Mouse (Mus musculus) common myeloid progenitor, adult 5-6 weeks (primary cell): ENCODE measurements at regions not wholly inside any gene's neighbourhood (a gene's known extent, or its start where the extent isn't known, plus 50 kb on each side); places are given as distances from the start of the nearest gene placed in this dataset.
"Not testable (repeated sequence)": the region's sequence is repeated elsewhere in the genome, so short reads cannot be mapped to it uniquely, and the experiment has no call there.

Source experiments
- ATAC-seq: replicated peaks from 2 replicates; pipeline ENCODE4 v1.8.0; 2016; ENCODE audit warnings: low read depth, mild to moderate bottlenecking, moderate TSS enrichment, inconsistent platforms; ENCODE audit not compliant: poor library complexity, severe bottlenecking

DNA sequence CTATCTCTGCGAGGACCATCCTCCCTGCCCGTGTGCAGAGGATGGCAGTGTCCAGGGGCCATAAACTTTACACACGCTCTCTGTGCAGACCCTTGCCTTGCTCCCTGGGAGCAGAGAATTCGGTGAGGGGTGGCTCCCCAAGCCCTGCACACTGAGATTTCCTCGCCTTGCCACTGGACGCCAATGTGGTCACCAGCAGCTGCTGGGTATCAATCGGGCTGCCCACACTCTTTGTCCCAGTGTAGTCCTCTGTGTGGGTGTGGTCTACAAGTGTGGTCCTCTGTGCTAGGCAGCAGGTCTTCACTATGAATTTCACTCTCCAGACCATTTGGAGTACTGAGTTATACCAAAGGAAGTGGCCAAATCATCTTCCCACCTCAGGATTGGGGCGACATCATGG, 274.3 kb downstream of the Gadd45g start:
- no peak for ATAC-seq

DNA sequence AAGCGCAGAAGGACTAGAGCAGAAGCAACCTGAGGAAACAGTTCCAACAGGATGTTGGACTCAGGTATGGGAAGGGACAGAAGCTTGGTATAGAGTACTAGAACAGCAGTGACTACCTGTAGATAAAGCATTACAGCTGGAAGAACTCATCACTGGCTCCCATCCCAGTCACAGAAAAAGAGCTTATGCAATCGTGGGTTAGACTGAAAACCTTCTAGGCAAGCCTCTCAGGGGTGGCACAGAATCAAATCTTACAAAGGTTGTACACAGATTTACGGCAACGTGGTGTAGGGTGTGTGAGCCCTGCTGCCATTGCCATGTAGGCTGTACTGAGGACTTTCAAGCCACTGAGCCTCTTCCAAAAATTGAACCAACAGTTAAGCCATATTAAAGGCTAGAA, 278.6 kb downstream of the Gadd45g start:
- no peak for ATAC-seq

DNA sequence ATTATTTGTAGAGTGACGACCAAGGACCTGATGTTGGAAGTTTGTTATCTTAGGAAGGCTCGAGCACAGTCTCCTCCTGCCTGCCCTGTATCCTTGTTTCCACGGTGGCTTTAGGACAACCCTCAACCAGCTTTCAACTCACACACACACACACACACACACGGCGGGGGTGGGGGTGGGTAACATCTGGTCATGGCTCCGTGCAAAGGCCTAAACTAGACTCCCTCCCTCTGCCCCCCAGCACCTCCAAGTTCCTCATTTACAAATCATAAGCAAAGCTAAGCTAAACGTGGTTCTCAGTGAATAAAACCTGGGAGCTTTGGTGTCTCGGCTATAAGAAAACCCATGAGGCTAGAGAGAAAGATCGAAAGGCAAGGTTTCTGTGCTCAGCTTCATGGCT, 281.3 kb downstream of the Gadd45g start:
- peak; percentile 45; the same call in 1 of the 2 replicates for ATAC-seq

DNA sequence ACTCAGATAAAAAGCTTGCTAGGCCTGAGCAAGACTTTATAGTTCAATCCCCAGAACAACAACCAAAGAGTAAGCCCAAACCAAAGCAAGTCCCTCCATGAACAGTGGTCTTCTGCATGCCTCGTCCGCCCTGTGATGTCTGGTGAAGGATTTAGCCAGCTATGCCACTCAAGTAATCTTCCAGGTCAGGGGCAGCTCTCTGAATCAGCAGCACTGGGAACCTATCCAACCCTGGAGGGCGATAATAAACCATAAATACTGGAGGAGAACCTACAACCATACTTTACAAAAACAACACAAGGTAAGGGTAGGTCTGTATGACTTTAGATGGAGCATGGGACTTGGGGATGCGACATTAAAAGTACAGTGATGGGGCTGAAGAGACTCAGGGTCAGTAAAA, 283.0 kb downstream of the Gadd45g start:
- no peak for ATAC-seq

DNA sequence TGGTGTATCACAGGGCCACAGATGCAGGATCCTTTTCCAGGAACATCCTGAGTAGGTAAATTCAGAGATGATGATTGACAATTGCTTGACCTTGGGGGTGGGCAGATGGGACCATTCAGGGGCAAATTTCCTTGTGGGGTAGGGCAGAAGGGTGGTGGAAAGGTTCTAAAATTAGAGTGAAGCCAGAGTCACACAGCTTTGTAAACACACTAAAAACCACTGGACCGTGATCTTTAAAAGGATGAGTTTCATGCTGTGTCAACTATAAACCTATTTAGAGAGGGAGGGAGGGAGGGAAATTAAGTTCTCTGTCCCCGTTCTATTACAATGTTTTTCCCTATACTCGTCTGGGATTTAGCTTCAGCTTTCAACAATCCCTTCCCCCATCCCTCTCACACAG, 286.7 kb downstream of the Gadd45g start:
- ATAC-seq: no peak

DNA sequence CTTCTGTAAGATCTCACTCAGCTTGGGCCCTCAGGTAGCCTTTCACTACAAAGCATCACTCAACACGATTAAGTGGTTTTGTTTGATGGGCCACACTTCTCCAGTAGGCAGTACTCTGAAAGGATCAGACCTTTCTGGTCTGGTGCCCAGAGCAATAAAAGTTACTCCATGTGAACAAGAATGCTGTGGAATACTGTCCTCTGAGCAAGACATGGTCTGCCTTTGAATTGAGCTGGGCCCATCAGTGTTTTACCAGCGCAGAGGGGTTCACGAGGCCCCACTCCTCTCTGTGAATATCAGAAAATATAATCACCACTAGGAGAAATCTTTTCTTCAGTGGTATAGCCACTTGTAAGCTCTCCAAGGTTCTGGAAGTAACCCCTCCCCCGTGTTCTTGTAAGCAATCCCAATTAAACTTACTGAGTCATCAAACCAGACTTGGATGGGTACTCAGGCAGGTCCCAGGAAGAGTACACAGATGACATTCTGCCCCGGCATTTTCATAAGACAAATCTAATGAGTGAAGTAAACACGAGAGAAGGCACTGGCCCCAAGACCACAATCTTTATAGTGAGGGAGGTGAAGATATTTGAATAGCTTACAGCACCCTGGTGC, 292.0 kb downstream of the Gadd45g start:
- ATAC-seq: no peak

DNA sequence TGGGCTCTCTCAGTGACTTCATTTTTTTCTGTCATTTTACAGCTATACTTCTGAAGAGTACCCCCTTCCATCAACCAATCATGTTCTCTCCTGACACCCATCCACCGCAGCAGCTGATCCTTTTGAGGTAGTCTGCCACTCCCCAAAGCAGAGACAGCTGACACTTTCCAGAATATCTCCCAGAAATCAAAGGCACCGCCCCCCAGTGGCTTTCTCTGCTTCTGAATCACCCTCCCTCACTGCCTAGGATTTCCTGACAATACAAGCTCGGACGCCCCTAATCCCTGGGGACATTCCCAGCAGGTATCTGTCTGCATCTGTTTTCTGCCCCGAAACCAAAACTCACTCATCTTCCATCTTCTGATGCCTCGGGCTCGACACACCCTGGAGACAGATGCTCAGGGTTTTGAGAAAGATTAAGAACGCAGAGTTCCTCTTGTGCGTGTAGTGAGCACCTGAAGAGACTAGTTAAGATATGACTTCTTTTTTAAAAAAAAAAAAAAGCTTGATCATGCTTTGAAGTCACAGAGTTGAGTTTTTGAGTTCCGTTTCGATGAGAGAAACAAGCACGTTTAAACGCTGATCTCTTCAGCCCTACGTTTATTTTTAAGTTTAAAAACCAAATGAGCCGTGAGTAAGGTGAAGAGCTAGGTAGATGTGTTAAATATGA, 292.8 kb downstream of the Gadd45g start:
- no peak for ATAC-seq

DNA sequence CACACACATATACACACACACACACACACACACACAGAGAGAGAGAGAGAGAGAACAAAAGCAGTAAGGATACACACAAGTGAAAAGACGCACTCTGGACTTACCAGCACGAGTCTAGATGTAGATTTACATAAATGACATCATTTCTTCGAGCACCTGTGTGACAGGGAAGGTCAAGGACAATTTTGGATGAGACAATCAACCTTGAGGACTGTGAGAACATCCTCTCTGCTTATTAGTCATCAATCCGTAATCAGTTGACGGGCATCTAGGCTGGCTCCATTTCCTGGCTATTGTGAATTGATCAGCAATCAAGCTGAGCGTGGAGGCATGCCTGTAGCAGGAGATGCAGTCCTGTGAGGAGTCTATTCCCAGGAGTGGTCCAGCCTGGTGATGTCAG, 293.7 kb downstream of the Gadd45g start:
- no peak for ATAC-seq

DNA sequence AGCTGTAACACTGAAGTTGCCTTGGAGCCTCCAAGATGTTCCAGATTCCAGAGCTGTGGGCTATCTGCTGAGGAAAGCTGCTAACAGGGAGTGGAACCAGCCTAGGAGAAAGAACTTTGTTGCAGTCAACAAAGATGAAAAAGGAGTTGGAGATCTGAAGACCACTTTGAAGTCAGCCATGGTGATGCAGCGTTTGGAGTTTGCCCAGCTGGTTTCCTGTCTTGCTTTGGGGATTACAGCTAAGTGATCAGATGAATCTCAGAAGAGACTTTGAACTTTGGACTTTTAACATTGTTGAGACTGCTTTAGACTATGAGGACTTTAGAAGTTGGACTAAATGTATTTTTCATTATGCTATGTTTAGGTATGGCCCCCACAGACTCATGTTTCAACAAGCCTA, 297.6 kb downstream of the Gadd45g start:
- not testable (repeated sequence) for ATAC-seq

DNA sequence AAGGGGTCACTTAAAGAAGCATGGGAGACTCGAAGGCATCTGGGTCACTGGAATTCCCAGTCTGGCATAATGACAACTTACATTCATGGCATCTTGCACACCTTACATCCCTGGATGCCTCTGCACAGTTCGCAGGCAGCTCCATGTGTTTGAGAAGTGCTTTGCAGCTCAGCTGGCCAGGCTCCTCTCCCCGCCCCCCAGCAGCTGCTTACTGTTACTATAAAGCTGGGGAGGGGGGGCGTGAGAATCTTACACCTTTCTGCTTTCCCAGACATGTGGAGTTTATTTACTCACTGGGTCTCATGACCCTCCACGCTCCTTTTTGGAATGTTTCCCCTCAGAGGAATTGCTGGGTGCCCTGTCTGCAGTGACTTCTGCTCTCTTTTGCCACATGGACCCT, 299.4 kb downstream of the Gadd45g start:
- no peak for ATAC-seq

DNA sequence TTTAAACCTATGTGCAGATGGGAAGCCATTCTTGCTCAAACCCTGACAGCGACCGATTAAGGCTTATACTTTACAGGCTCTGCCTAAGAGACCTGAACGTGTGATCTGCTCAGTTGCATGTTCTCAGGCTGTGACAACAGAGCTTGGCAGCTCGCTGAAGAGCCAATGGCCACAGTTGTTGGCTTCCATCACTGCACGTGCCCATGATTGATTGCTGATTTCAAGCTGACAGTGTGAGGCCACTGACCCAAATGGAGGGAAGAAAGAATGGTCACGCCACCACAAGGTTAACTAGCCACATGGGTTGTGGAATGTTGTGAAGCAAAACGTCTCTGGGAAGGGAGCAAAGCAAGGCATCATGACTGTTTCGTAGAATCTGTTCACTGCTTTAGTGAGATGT, 303.8 kb downstream of the Gadd45g start:
- no peak for ATAC-seq

DNA sequence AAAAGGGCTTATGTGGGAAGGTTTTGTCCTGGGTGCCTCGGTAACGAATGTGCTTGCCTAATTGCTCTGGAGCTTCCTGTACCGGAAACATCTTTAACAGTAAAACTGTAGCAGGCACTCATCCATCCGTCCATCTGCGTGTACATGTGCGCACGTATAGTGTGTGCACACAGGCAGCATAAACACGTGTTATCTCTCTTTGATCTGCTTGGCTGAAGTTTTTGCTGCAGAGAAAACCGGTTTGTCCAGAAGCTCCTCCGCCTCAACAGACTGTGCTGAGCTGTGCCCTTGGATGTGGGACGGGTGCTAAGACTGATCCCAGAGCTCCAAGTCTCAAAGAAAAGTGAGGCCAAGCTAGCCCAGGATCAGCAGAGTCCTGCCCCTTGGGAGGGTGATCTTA, 305.3 kb downstream of the Gadd45g start:
- ATAC-seq: no peak

DNA sequence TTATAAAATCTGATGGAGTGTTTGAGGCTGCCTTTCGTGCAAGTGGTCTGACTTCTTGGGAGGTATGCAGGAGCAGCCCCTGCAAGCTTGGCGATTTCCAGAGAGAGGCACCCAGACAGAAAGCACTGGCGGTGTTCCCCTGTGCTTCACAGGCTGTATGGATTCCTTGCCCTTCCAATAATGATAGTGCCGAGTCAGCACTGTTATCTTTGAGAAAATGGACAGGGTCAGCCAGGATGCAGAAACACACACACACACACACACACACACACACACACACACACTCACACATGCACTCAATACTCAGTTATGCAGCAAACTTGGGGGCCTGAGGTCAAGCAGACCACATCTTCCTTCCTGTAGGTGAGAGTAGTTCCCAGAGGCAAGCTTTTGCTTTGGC, 305.7 kb downstream of the Gadd45g start:
- ATAC-seq: 0 out of 2 replicates have a peak, but pooled peaks have one; percentile 8

DNA sequence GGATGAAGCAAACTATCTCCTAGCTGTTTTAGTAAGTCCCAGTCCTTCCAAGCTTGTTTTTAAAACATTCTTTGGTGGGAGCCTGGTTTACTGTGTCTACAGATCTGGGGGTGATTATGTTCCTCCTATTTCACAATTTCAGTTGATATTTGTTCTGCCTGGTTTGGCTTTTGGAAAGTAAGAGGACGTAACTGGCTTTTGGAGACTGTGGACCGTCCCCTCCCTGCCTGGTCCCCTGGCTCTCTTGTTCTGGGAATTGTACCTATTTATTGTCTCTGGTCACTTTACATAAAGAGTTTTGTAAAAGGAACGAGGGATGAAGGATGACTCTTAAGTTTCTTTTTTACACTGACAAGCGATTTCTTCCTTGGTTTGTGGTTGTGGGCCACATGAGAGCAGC, 306.6 kb downstream of the Gadd45g start:
- ATAC-seq: no peak

DNA sequence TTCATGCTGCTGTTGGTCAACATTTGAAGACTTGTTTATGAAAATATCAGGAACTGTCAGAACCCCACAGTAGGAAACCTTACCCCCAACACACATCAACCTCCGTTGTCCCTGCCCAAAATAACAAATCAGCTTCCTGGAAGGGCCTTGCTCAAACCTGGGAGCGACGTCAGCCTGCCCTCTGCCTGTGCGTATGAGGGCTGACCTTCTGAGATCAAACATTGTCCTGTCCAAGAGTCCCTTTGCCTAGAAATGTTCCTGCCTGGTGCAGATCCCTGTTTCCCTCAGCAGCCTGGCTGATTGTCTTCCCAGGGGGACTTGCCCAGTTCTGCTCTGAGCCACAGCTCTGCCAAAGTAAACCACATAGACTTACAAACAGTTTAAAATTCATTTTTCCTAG, 307.1 kb downstream of the Gadd45g start:
- no peak for ATAC-seq

DNA sequence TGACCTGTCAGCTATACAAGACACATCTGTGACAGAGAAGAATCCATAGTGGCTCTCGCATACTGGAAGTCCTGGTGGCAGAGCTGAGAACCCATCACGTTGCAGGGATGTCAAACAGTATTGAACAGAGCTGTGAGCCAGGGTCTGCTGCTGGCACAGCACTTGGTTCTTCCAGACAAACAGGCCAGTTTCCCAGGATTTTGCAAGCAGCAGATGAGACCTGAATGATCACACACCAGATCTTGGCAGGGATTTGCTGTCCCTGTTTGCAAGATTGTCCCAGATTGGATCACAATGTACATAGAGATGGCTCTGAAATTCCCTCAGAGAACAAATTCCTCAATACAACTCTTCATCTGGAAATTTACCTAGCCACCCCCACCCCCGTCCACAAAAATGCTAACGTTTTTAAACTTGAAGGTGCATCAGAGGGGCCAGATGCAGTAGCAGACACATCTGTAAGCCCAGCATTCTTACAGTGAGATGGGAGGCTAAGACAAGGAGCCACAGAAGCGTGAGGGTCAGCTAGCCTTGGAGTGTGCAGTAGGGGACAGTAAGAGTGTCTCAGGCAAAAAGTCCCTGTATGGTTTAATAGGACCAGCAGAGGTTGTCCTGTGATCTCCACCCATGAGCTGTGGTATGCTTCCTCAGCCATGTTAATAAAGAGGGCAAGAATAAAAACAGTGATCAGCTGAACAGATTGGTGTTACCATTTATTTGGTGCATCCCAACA, 307.8 kb downstream of the Gadd45g start:
- ATAC-seq: no peak

DNA sequence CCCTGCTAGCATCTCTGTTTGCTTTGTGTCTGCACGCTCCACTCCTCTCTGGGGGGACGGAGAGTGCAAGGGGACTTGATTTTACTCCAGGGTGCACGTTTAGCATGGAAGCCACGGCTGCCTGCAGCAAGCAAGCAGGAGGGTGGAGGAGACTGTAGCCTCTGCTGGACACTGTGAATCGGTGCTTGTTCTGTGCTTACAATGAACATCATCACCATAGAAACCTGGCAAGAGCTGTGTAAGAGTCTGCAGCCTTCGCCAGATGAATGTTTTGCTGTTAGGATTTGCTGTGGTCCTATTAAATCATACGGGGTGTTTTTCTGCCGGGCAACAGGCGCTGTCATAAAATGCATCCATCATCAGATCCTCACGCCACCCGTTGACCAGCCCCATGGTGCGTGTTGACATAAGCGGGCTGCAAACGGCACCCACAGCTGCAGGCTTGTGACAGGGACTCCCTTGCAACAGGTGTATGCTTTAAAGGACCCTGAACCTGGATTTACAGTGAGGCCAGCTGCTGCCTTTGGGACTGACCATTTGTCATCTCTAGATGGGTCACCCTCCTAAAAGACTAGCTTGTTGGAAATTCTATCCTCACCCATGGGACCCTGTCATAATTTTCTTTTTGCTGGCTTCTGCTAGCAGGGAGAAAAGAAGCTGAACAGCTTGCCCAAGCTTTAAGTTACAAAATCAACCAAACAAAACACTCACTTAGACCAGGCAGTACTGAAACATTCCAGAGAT, 308.5 kb downstream of the Gadd45g start:
- no peak for ATAC-seq

DNA sequence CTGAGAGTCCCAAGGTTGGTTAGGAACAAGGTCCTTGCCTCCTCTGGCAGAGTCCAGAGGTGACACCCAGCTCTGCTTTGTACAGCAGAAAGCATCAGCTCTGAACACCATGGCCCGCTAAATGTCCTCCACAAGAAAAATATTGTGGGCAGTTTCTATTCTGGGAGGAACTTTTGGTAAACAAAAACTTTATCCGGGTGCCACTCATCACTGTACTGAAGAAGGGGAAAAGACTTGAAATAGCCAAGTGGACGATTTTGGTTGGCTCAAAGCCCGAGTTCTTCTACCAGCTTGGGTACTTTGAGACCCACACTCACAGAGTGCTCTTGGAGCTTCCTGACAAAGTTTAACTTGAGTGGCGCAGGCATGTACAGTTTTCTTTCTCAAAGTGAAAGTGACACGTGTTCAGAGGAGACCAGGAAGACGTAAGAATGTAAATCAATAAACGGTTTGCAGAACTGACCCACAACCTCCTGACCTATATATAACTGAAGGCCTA, 309.2 kb downstream of the Gadd45g start:
- peak; percentile 40 for ATAC-seq

DNA sequence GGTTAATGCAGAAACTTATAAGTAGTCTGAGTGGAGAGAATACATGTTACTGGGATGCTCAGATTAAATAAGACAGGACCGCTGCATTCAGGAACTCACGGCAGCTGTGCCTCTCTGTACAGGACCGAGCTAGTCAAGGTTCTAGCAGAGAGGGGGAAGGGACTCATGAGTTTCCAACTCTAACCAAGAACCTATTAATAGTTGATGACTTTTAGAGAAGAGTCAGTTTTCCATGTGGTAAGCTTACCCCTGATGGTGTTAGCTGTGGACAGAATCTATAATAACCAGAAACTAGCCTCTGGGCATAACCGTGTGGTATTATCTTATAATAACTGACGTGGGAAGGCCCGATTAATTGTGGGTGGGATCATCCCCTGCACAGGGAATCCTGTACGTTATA, 316.2 kb downstream of the Gadd45g start:
- ATAC-seq: no peak

DNA sequence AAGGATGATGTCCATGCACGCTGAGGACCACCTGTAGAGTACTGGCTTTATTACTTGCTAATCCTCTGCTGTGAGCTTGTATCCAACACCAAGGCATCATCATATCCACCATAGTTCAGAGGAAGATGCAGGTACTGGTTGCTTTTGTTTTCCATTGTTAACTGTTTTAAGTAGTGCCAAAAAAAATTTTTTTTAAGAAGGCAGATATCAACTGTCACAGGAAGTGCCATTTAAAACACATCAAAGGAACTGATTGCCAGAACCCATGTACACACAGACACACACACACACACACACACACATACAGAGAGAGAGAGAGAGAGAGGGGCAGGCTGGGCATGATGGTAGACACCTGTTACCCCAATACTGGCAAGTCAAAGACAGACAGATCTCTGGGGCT, 319.1 kb downstream of the Gadd45g start:
- ATAC-seq: no peak

DNA sequence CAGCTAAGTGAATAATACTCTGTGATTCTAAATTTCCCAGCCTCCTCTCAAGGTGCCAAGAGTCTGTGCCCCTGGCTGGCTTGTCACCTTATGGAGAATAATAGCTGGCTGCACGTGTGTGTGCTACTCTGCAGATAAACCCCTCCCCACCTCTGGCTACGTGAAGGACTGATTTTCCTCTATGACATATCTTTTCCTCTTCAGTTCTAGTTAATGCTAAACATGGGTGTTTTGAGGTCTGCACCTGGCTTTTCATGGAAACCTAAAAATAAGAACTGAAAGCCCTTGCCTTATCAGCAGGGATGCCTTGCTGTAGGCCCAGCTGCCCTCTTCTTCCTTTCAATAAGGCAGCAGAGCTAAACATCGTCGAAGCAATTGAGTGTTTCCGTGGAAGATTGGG, 321.5 kb downstream of the Gadd45g start:
- ATAC-seq: no peak
